Mouse (Mus musculus) retina, postnatal 1 day (tissue): Measurements from ENCODE around the gene Ints6l.
A peak's percentile ranks its signal among the peaks of the same experiment; 100 is the strongest.
"Not testable (repeated sequence)": the region's sequence is repeated elsewhere in the genome, so short reads cannot be mapped to it uniquely, and the experiment has no call there.

Source experiments
- DNase-seq: peaks from one replicate; pipeline ENCODE4 v3.0.0-alpha.2; 2012

The Ints6l gene

DNA sequence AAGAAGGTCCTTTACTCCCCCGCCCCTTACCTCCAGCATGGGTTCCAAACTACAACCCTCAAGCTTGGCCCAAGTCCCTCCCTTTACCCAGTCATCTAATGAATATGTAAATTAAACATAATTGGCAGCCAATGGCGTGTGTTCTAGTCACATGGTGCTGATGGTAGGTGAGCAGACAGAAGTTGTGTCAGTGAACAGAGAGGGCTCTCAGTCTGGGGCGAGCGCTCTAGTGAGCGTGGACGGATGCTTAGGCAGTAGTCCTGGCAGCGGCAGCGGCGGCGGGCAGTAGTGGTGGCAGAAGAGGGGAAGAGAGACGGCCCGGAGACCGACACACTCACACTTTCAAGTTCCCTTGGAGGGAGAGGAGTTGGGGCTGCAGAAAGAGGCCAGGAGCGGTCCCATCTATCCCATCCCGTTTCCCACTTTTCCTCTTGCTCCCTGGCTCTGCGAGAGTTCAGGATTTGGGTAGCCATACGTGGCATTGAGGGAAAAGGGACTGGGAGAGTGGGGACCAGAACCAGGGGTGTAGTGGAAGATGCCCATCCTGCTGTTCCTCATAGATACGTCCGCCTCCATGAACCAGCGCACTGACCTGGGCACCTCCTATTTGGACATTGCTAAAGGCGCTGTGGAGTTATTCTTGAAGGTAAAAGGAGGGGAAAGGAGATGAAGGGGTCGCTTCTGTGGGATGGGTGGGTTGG is at the start of gene Ints6l:
Gene Ints6l (plus strand): TSS at position 187 of the 701 bp plus-strand sequence.
- peak; percentile 91 for DNase-seq

DNA sequence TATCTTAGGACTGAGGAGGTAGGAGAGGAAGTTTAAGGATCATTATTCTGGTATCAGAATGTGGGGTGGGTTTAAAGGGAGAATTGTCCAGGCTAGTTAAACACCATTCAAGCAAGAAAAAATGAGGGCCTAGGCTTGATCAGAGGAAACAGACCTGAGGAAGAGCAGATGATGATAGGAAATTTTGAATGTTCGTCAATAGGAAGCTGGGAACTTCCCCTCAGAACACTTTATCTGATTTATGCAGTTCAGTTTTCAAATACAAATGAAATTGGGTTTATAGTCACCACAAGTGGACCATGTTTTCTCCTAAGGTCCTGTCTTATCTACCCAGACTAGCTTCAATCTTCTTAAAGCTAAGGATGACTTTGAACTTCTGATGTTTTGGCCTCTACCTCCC is 49.2 kb upstream of the Ints6l start:
- no peak for DNase-seq

DNA sequence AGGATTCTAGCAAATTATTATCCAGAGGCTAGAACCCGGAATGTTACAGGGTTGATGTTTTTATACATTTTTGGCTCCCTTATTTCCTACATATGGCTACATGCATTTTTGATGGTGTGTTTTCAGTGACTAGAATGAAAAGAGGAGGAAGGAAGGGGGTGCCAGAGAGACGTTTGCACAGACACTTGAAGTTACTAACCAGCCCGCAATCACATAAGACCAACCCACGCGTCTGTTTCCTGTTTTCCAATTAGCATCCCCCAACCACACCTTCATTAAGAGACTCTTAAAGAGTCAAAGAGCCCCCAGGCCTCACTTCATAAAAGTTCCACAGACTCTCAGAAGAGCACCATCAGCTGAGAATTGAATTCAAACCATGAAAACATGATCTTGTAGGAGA is 48.5 kb upstream of the Ints6l start:
- no peak for DNase-seq

DNA sequence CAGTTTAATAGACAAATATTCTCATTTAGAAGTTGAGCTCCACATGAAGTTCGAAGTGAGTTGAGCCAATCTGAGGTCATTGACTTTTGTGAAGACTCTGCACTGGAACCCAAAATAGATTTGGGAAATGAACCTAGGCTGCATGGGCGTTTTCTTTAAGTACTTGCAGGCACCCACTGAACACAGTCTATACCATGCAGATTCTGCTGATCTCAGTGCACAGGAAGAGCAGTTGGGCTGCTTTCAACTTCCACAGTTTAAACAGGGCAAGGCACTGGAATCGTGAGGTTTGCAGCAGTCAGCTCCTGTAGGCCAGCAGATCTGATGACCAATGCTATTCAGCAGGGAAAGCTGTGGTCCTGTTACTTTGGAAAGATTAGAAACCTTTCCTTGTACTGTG is 38.4 kb upstream of the Ints6l start:
- no peak for DNase-seq

DNA sequence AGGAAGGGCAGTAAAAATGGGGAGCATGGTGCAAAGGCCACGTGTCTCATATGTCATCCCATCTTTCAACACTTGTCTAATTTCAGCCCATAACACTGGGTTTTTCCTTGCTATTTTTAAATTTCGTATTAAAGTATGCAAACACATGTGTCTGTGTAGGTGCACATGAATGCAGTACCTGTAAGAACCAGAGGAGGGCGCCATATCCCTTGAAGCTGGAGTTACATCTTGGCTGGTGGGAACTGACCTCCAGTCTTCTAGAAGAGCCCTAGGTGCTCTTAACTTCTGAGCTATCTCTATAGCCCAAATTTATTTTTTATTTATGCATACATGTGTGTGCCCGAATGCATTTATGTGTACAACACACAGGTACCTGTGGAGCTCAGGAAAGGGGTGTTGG is 37.1 kb upstream of the Ints6l start:
- no peak for DNase-seq

DNA sequence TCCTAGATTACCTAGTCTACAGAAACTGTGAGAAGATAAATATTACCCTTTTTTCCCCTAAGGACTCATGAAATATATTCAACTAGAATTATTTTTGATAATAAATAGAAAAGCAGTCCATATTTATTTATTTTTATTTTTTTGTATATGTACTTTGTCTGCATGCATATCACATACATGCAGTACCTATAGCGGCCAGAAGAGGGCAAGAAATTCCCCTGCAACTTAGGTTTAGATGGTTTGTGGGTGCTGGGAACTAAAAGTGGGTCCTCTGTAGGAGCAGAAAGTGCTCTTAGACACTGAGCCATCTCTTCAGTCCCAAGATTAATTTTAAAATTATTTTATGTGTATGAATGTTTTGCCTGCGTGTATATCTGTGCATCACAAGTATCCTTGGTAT is 24.1 kb upstream of the Ints6l start:
- DNase-seq = peak; percentile 13

DNA sequence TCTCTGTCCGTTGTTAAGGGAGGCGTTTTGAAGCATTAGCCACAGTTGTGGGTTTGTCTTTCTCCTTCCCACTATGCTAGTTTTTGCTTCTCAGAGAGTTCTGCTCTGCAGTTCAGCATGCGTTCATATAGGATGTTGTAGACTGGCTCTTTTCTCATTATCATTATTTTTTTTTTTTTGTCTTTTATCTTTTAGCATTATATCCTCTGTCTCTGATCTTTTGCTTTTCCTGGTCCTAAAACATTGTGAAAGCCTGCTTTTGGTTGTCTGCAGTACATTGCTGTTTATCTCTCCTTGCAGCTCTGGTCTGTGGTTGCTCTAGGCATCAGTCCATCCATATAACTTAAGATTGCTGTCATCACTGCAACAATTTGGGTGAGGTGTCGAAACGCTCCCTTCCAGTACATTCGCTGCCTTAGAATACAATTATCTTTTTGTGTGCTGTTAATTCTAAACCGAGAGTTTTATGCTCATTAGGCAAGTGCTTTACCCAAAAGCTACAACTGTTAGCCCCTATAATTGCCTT is 18.8 kb upstream of the Ints6l start:
- no peak for DNase-seq

DNA sequence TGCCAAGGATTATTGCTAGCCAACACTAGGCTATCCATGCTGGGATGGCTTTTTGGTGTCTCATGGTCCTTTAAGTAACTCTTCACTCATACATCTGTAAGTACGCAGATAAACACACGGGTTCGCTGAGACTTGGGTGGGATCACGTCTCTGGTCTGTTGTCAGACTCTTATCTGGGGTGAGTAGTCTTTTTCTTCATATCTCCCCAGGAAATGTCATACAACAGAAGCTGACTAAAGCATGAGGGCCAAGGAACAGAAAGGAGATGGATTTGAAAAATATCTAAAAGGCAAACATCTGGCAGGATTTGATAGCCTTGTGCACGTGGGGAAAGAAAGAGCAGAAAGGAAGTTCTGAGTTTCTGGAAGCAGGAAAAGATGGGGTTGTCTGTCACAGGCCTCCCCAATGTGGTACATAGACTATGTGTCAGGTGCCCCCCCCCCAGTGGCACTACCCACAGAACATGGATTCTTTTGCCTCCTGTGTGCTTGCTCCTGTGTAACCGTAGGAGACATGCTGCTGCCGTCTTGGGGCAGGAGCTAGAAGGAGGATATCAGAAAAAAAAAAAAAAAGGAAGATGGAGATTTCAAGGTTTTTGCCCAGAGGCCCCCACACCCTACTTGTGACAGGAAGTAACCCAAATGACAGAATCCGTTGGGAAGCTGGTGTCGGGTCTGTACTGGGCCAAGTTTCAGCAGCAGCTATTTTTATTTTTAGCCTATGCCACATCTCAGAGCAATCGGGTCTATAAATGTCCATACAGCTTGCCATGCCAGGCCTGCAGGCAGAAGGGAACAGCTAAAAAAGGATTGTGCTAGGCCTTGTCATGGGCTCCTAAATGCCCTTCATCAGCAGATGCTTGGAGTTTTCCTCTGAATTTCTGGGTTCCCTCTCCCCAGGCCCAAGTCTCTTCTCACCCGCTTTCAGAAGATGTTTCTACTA is 7.9 kb upstream of the Ints6l start:
- DNase-seq = no peak

DNA sequence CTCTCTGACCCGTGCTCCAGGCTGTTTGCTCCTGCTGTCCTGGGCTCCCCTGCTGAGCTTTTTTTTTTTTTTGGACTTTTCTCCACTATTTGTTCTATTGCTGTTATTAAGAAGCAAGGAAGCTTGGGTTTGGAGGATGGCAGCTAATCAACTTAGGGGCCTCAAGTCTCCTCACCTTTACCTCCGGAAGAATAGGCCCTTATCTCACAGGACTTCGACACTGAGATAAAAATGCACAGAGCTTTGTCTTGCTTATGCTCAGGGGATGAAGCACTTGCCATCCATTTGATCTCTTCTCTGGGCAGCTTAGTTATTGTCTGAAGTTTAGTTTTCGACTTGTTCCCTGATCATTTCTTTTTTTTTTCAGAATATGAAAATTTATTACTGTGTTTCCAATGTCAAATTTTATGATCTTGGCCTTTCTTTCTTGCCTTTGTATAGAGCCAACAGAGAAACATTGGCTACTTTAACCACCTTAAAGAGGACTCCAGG is 7.1 kb upstream of the Ints6l start, which contains the start of gene Gm2174:
Gene Gm2174 (plus strand): TSS at position 442 of the 492 bp plus-strand sequence.
- DNase-seq = no peak

DNA sequence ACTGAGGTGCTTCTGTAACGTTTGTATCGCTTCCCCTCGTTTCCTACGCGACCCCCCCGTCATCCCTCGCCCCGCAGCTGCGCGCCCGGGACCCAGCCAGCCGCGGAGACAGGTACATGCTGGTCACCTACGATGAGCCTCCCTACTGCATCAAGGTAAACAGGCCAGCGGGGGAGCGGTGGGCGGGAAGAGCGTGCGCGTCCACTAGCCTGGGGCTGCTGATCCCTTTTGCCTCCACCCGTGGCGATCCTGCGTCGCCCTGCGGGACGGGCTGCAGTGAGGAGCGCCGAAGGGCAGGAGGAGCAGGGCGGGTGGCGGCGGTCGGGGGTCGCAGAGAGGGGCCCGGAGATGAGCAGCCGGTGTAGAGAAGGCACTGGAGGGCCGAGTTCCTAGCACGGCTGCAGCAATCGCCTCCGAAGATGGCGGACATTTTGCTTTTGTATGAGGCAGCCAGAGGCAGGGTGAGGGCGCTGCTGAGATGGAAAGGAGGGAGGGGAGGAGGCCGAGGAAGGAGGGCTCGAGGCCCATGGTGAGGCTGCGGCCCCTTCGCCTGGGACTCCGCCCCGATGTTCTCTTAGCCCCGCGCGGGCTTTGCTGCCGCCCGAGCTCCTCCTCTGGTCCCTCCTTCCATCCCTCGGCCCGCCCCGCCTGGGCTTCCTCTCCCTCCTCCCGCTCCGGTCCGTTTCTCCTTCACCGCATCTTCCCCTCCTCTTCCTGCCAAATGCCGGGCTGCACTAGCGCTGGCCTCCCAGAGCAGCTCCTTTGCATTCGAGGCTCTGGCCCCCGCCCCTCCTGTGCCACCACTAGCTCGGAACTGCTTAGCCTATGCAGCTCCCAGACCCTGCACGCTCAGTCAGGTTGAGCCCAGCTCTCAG is 952 bp downstream of the Ints6l start:
- peak; percentile 94 for DNase-seq

DNA sequence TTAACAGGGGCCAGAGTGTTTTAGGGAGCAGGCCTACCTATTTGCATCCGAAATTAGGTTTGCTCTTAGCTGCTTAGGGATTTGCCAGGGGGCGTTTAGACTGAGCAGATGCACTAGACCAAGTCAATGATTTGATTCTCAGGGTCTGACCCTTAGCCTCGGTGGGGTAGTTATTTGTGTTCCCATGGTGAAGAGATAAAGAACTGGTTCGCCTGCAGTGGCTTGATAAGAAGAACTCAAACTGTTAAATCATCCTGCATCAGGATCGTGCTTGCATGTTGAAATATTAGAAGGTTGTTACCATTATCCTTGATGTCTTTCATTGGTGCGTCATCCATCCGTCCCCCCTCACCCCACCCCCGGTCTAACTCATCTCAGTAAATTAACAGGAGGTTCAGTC is 1.7 kb downstream of the Ints6l start:
- no peak for DNase-seq

DNA sequence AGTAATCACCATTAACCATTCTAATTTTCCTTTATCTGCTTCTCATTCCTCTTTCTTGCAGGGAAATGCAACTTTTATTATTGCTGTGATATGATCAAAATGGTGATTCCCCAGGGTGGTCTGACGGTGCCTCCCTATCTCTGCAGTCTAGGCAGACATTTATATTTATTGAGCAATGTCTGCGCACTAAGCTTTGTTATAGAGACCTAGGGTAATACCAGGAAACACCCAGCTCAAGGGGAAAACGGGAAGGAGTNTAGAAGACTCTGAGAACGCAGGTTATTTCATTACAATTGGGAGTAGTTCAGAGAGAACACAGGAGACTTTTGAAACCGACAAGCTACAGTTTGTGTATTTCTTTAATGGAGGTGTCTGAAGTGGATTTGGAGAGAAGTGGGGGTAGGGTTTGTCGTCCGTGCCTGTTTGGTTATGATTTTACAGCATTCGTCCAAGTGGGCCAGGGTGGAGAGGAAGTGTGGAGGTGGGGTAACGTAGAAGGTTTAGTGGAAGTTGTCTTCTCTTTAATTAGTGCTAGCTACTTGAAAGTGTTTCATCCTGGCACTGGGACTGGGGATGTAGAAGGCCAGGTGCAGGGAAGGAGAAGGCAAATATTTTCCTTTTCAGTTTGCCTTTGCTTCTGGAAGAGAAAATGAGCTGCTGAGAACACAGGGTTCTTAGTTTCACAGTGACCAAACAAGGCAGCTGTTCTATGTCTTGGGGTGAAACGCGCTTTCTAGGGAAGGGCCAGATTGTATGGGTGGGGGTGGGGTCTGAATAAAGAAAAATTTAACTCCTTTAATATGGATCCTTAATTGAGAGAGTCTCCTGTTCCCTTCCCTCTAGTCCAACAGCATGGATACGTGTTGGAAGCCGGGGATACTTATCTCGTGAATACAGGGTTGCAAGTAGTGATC is 7.6 kb downstream of the Ints6l start:
- no peak for DNase-seq

DNA sequence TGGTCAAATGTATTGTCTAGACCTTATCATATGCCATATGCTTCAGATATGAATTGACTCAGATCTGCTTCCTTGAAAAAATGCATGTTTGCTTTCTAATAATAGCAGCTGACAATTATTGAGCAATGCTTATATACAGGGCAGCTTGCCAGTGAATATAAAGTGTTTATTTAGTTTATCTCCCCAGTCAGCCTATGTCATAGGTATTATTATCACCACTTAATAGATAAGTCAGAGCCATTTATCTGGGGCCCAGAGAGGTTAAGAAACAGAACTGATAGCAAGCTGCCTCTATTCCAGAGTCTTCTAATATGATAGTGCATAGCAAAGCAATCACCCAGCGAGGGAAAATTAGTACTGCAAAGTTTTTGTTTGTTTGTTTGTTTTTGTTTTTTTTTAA is 10.2 kb downstream of the Ints6l start:
- no peak for DNase-seq

DNA sequence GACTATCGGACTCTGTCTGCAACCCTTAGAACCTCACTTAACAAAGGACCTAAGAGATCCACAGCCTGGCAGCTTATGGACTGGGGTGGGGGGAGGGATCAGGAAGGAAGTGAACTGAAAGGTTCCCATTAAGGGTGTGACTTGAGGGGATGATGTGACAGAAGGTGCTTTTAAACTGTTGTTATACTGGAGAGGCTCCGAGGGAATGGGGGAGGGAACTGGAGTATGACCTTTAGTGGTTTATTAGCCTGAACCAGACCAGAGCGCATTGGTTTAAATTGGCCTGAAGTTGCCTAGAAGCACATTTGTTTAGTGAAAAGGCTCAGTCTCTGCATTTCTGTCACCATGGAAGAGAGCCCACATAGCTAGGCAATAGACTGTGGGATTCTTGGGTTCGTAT is 13.0 kb downstream of the Ints6l start:
- no peak for DNase-seq

DNA sequence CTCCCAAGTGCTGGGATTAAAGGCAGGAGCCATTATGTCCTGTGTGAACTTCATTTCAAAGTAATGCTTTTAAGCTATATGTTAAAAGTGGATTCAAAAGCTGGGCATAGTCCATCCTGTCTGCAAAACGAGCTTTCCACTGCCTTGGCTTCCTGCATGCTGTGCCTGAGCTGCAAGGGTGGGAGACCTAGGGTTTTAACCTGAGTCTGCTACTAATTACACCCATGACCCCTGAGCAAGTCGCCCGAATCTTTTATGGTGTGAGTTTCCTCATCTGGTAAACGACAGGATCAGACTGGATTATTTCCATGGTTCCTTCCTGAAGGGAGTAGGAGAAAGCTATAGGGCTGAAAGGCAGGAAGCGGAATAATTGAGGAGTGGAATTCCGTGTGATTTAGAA is 13.8 kb downstream of the Ints6l start:
- DNase-seq = no peak

DNA sequence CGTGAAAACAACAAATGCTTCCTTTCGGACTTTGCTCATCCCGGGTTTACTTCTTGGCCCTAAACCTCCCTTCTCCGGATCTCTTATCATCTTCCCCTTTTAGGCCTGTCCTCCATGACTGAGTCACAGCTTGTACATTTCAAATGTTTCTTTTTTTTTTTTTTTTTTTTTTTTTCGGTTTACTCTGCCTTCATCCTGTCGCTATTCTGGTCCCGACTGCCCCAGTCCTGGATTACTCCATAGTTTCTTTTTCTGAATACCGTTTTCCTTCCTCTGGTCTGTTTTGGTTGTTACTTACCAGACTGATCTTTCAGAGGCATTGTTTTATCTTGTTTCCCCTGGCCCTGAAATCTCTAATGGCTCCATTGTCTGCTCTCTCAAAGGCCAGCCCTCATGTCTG is 19.4 kb downstream of the Ints6l start:
- no peak for DNase-seq

DNA sequence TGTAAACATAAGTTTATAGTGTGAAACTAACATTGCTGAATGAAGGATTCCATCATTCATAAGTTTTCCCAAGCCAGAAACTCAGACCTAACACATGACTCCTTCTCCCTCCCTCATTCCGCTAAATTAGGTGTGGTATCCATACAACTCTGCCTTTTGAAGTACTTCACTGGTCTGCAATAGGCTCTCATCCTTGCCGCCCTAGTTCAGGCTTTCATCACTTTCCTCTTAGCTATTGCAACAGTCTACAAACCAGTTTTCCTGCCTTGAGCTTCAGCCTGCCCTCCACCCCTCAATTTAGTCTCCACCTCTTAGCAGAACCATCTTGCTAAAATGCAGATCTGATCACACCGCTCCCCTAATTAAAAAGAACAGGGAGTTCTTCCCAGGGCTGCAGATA is 22.9 kb downstream of the Ints6l start:
- DNase-seq = no peak

DNA sequence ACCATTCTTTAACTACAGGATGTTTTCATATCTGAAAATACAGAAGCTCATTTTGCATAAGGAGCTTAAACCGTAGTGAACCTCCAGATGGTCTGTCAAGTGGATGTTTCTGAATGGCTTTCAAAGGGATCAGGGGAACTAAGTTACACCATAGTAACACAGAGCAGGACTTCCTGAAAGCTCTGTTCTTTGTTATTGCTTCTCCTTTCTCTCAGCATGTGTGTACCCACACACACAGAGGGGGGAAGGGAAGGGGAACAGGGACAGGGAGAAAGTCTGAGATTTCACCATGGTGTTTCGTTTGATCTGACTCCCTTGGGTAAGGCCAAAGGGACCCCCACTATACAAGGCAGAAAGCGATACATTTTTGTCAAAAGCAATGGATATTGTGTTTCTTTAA is 27.2 kb downstream of the Ints6l start:
- DNase-seq = no peak

DNA sequence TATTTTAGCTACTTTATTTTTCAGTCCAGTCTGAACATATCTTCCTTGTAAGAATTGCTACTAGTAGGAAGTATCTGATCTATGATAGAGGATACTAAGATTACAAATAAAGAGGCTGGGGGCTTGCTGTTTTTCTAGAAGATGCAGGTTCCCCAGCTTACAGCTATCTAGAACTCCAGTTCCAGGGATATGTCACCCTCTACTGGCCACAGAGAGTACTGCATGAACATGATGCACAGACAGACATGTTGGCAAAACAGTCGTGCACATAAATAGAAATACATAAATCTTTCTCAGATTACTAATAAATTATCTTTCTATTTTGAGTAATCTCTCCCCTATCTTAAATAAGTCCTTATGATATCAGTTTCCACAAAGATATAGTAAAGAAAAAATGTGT is 35.1 kb downstream of the Ints6l start:
- DNase-seq = peak; percentile 79

DNA sequence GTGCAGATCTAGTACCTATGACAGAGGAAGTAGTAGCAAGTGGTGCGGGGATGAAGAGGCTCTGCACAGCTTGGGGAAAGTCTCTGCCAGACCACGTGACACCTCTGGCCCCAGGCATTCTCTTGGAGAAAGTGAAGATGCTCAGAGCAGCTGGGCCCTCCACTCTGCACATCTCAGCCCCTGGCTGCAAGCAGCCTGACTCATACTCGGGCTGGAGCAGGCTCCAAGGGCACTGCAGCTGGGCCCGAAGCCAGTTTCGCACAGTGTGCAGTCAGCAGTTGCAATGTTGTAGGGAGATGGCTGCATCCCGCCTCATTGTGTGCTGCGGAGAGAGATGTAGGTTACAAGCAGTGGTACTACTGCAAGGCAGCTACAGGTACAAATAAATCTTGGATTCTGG is 42.6 kb downstream of the Ints6l start:
- no peak for DNase-seq

DNA sequence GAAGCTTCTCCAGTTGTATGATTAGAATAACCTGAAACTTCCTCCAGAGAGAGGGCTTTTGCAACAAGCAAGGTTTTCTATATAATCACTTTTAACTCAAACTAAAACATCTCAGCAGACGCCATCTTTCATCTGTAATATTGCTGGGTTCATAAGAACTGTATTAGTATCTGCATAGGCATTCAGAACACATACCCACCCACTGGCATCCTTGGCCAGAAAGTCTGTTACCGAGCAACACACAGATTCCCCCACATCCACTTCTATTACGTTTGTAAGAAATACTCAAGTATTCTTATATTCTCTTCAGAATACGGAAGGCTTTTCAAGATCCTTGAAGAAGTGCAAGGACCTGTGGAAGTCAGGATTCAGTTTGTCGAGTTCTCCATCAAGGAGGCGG is 69.8 kb downstream of the Ints6l start, which contains the start of gene Gm10477:
Gene Gm10477 (plus strand): TSS at position 301 of the 400 bp plus-strand sequence.
- DNase-seq = not testable (repeated sequence)
